Mouse (Mus musculus) retina, adult 2 months (tissue): ENCODE measurements around the gene 2200002J24Rik.
A peak's percentile ranks its signal among the peaks of the same experiment; 100 is the strongest.

Source experiments
- DNase-seq: peaks from one replicate; pipeline ENCODE4 v3.0.0-alpha.2; 2012; ENCODE audit warnings: low read depth, low spot score

2200002J24Rik gene

GRCm38 (mm10) chr7:30698589-30698988 lies at the start of gene 2200002J24Rik:
Gene 2200002J24Rik, plus strand, starts transcription at chr7:30698926.
- no peak for DNase-seq

- peak; percentile 95 for DNase-seq
Observed at GRCm38 (mm10) chr7:30649591-30650540, 48.9 kb upstream of the 2200002J24Rik start, which contains the start of gene Rbm42. Gene Rbm42, minus strand, starts transcription at chr7:30650317.

GRCm38 (mm10) chr7:30664529-30665200 lies 34.1 kb upstream of the 2200002J24Rik start, which contains the start of gene Haus5:
Gene Haus5, minus strand, starts transcription at chr7:30664994.
- DNase-seq = peak; percentile 86

GRCm38 (mm10) chr7:30665321-30665720 lies 33.4 kb upstream of the 2200002J24Rik start:
- DNase-seq = no peak

- DNase-seq = no peak
Observed at GRCm38 (mm10) chr7:30669229-30669628, 29.5 kb upstream of the 2200002J24Rik start.

- no peak for DNase-seq
Observed at GRCm38 (mm10) chr7:30671480-30671879, 27.2 kb upstream of the 2200002J24Rik start, which contains the start of gene Pmis2. Gene Pmis2, minus strand, starts transcription at chr7:30671605.

- no peak for DNase-seq
Observed at GRCm38 (mm10) chr7:30678263-30678975, 20.3 kb upstream of the 2200002J24Rik start.

- DNase-seq = no peak
Observed at GRCm38 (mm10) chr7:30681897-30682296, 16.8 kb upstream of the 2200002J24Rik start.

- DNase-seq = no peak
Observed at GRCm38 (mm10) chr7:30683425-30683824, 15.3 kb upstream of the 2200002J24Rik start.

GRCm38 (mm10) chr7:30688325-30688724 lies 10.4 kb upstream of the 2200002J24Rik start:
- no peak for DNase-seq

GRCm38 (mm10) chr7:30698101-30698500 lies 625 bp upstream of the 2200002J24Rik start:
- no peak for DNase-seq

GRCm38 (mm10) chr7:30706214-30706882 lies 7.6 kb downstream of the 2200002J24Rik start:
- no peak for DNase-seq

- no peak for DNase-seq
Observed at GRCm38 (mm10) chr7:30707441-30707840, 8.7 kb downstream of the 2200002J24Rik start.

GRCm38 (mm10) chr7:30711942-30712341 lies 13.2 kb downstream of the 2200002J24Rik start, which contains the start of gene Atp4a:
Gene Atp4a, plus strand, starts transcription at chr7:30712209.
- no peak for DNase-seq

GRCm38 (mm10) chr7:30717006-30717715 lies 18.4 kb downstream of the 2200002J24Rik start:
- DNase-seq = no peak

GRCm38 (mm10) chr7:30717716-30718046 lies 19.0 kb downstream of the 2200002J24Rik start:
- no peak for DNase-seq

- no peak for DNase-seq
Observed at GRCm38 (mm10) chr7:30719669-30720068, 20.9 kb downstream of the 2200002J24Rik start.

- no peak for DNase-seq
Observed at GRCm38 (mm10) chr7:30721286-30721685, 22.6 kb downstream of the 2200002J24Rik start.

GRCm38 (mm10) chr7:30723274-30723953 lies 24.7 kb downstream of the 2200002J24Rik start:
- DNase-seq = no peak

GRCm38 (mm10) chr7:30728214-30728613 lies 29.5 kb downstream of the 2200002J24Rik start:
- no peak for DNase-seq
